ENCODE assay signal across 10 mouse cellular contexts in the genomic region with DNA sequence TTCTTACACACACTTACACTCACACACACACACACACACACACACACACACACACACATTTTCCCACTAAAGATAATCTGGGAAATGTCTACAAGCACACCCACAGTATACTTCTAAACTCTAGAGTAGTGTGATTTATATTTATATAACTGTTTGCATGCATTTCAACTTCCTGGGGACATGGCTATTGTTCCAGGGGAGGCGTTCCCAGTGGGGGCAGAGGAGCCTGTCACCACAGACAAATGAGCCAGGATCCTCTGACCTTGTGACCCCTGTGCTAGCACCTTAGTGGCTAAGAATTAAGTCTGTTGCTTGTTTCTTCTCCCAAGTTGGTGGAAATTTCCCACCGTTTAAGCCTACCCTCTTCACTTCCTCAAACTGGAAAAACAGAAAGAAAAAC. TPM values are rescaled to one million over a fixed set of nuclear protein-coding genes. Genes with fewer than 3 reads are reported as not detected.
DNase-seq lines count a peak whose midpoint lies in the region; ATAC-seq and TF ChIP-seq lines count a peak whose summit lies in the region.
"Had no signal": no experiment of that assay in that cellular context is flagged by ENCODE, and none has a peak within 500 bp of the region (broad histone marks: within the 10 kb centered on the region; RNA-seq: fewer than 3 reads in every experiment).

No protein-coding gene starts in this region.

- WGBS in liver, postnatal 0 days (ENCODE audit: insufficient replicate concordance), result 4% methylated on average over 2 of the region's 2 CpGs
- WGBS in intestine, embryonic 15.5 days, result 13% methylated on average over 2 of the region's 2 CpGs

- peak overlapping the region; percentile 25; the same call in 1 of the 2 replicates for H3K4me3 ChIP-seq in liver, postnatal 0 days (ENCODE audit: low read depth, low read length)
- no peak overlapping the region for H3K4me3 ChIP-seq in intestine, embryonic 15.5 days (replicated peaks)
- H3K4me3 ChIP-seq: limb, embryonic 12.5 days had no signal

- H3K4me2 ChIP-seq in liver, postnatal 0 days (ENCODE audit: low read depth, low read length), result peak overlapping the region; percentile 66
- H3K4me2 ChIP-seq in intestine, embryonic 15.5 days (replicated peaks), result no peak overlapping the region
- H3K4me2 ChIP-seq: limb, embryonic 12.5 days had no signal

- DNase-seq in embryo, embryonic 10 days (ENCODE audit: low spot score), result peak; percentile 69
- no peak for DNase-seq in embryo, embryonic 9.5 days (ENCODE audit: extremely low spot score)
- peak; percentile 23 for DNase-seq in CD4-positive helper T cell, adult 2 months (ENCODE audit: low read depth, low spot score)
- peak; percentile 54 for DNase-seq in embryo, embryonic 10.5 days (ENCODE audit: low spot score)
- DNase-seq in liver, postnatal 0 days, result no peak
- DNase-seq in cerebellum, adult 18-20 months, result no peak
- DNase-seq in urinary bladder, postnatal 4 days (ENCODE audit: low spot score in 2 of 2), result no peak
- DNase-seq: heart, postnatal 14 days had no signal

- H3K9me3 ChIP-seq in liver, postnatal 0 days (ENCODE audit: low read length), result no peaks in the 10 kb centered on the region
- H3K9me3 ChIP-seq in intestine, embryonic 15.5 days, result no peaks in the 10 kb centered on the region
- H3K9me3 ChIP-seq: limb, embryonic 12.5 days had no signal

- no peak overlapping the region for H3K9ac ChIP-seq in liver, postnatal 0 days (replicated peaks)
- no peak overlapping the region for H3K9ac ChIP-seq in intestine, embryonic 15.5 days

- no peaks in the 10 kb centered on the region for H3K36me3 ChIP-seq in liver, postnatal 0 days (replicated peaks; ENCODE audit: insufficient read depth, low read length)
- no peaks in the 10 kb centered on the region for H3K36me3 ChIP-seq in intestine, embryonic 15.5 days
- H3K36me3 ChIP-seq: limb, embryonic 12.5 days had no signal

- no peak for TF ChIP-seq CTCF in liver, postnatal 0 days (IDR thresholded peaks at IDR 0.05; ENCODE audit: low read depth)

- H3K27me3 ChIP-seq in liver, postnatal 0 days (ENCODE audit: insufficient read depth, low read length), result no peaks in the 10 kb centered on the region
- no peaks in the 10 kb centered on the region for H3K27me3 ChIP-seq in intestine, embryonic 15.5 days (replicated peaks)

- TF ChIP-seq EP300 in liver, postnatal 0 days (IDR thresholded peaks at IDR 0.05; ENCODE audit: low read depth), result no peak

- no peak for ATAC-seq in liver, postnatal 0 days
- ATAC-seq in intestine, embryonic 15.5 days, result no peak

- H3K4me1 ChIP-seq in liver, postnatal 0 days (ENCODE audit: insufficient read depth), result peaks cover 28% of the 10 kb centered on the region
- 0 out of 2 replicates have a peak, but pooled peaks cover 7% of the 10 kb centered on the region for H3K4me1 ChIP-seq in intestine, embryonic 15.5 days (replicated peaks)

- H3K27ac ChIP-seq in liver, postnatal 0 days (ENCODE audit: low read depth), result peak overlapping the region; percentile 71
- no peak overlapping the region for H3K27ac ChIP-seq in intestine, embryonic 15.5 days
- H3K27ac ChIP-seq: limb, embryonic 12.5 days had no signal

RNA-seq across cellular contexts. Expression of a gene that starts 23.1 kb away (rescaled TPM):
- polyA plus RNA-seq in liver, postnatal 0 days (2015; fragmentation: Nextera tagmentation; extraction: Ambion mirVana), result 5.5 and 5.6 TPM in 2 replicates
- polyA plus RNA-seq in intestine, embryonic 15.5 days (2015; fragmentation: Nextera tagmentation; extraction: Ambion mirVana), result 6.5 and 7.4 TPM in 2 replicates

Comparison
In these comparisons a context has a peak if more than half of its experiments do, and no peak if none do; other contexts are left out.
1. DNase-seq: peak in embryo, embryonic 10 days (single experiment), CD4-positive helper T cell, adult 2 months (single experiment) and embryo, embryonic 10.5 days (single experiment); none in embryo, embryonic 9.5 days (single experiment), liver, postnatal 0 days (single experiment), cerebellum, adult 18-20 months (0 of 2) and urinary bladder, postnatal 4 days (0 of 2).